Mouse (Mus musculus) liver, embryonic 13.5 days (tissue): ENCODE measurements around the gene Proser1. TPM values are rescaled to one million over a fixed set of nuclear protein-coding genes. Genes with fewer than 3 reads are reported as not detected.

ENCODE experiments used
- ATAC-seq: fragments of 200-750 bp; cut with Nextera tagmentation; 2 replicates; pipeline ENCODE4 v1.8.0; 2017; ENCODE audit warnings: low read depth, mild to moderate bottlenecking, moderate number of reproducible peaks, moderate library complexity
- DNase-seq: peaks from one replicate; pipeline ENCODE4 v3.0.0; 2022
- H3K27ac ChIP-seq: fragments of 300-500 bp; sonication (generic); 2 replicates; pipeline ENCODE4 v1.5.1; 2015; ENCODE audit warnings: moderate library complexity, mild to moderate bottlenecking, inconsistent platforms
- H3K27me3 ChIP-seq: fragments of 300-500 bp; sonication (generic); 2 replicates; pipeline ENCODE4 v1.6.1; 2015; ENCODE audit warnings: mild to moderate bottlenecking, inconsistent platforms
- H3K36me3 ChIP-seq: fragments of 300-500 bp; sonication (generic); 2 replicates; pipeline ENCODE4 v1.6.1; 2015; ENCODE audit warnings: mild to moderate bottlenecking, inconsistent platforms
- H3K4me1 ChIP-seq: fragments of 300-500 bp; sonication (generic); replicated peaks from 2 replicates; pipeline ENCODE4 v1.6.1; 2015; ENCODE audit warnings: inconsistent platforms
- H3K4me2 ChIP-seq: fragments of 300-500 bp; sonication (generic); 2 replicates; pipeline ENCODE4 v1.6.1; 2015; ENCODE audit warnings: inconsistent platforms, mild to moderate bottlenecking, moderate library complexity
- H3K4me3 ChIP-seq: fragments of 300-500 bp; sonication (generic); replicated peaks from 2 replicates; pipeline ENCODE4 v1.5.1; 2015; ENCODE audit warnings: mild to moderate bottlenecking, inconsistent platforms
- H3K9ac ChIP-seq: fragments of 300-500 bp; sonication (generic); 2 replicates; pipeline ENCODE4 v1.6.1; 2015; ENCODE audit warnings: mild to moderate bottlenecking, inconsistent platforms
- H3K9me3 ChIP-seq: fragments of 300-500 bp; sonication (generic); replicated peaks from 2 replicates; pipeline ENCODE4 v1.6.1; 2016; ENCODE audit warnings: inconsistent platforms
- WGBS: fragments of 180-500 bp; shearing (Covaris S2); methylation state at CpG from one replicate; pipeline ENCODE4 v1.1.7; 2015; ENCODE audit not compliant: insufficient replicate concordance; 5-methylcytosine and 5-hydroxymethylcytosine counted together
- polyA plus RNA-seq: library from polyadenylated mRNA; unstranded; fragments of >200 nt; fragmentation: Nextera tagmentation; extraction: Ambion mirVana; gene quantifications from 2 replicates; pipeline ENCODE4 v1.2.1, GENCODE M21; 2015

Proser1 gene
- polyA plus RNA-seq, 1 experiment from 2014 or later, result 4.9 TPM

DNA sequence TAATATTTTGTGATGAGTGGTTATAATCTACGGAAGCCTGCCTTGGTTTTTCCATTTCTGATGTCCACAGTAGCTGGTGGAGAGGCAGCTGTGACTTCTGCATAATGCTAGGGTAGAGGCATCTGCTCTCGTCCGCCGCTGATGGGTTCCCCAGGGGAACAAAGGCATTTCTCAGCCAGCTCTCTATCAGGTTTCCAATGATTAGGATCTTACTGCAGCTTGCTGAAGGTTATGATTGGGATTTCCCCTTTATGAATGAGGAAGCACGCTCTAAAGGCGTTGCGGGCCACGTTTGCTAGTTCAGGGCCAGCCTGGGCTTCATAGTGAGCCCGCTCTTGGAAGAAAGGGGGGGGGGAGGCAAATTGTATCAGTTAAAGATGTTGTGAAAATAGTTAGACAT lies 3.0 kb downstream of the Proser1 start:
- Histone ChIP-seq H3K9ac (no peak overlapping the region), H3K27me3 (no peaks in the 10 kb centered on the region), H3K9me3 (no peaks in the 10 kb centered on the region), H3K27ac (no peak overlapping the region), H3K4me1 (peaks cover 49% of the 10 kb centered on the region), H3K36me3 (peaks cover 34% of the 10 kb centered on the region), H3K4me3 (0 out of 2 replicates have a peak overlapping the region, but pooled peaks have one; percentile 4), H3K4me2 (peak overlapping the region; percentile 80)
- 54% methylated on average over 9 of the region's 9 CpGs for WGBS
- DNase-seq (no peak), ATAC-seq (no peak)

DNA sequence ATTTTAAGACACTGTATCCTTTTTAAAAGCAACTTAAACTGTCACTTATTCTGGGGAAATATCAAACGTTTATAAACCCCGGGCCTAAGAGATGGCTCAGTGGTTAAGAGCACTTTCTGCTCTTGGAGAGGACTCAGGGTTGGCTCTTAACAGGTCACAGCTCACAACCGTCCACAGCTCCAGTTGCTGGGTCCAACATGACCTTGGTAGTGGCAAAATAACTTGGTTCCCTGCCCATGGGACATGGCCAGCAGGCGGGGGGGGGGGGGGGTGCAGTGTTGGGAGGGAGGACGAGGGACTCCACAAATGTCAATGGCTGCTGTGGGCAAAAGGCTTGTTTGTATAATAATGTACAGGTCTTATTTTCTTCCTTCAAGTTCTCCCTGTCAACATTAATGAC lies 3.9 kb downstream of the Proser1 start:
- 61% methylated on average over 5 of the region's 5 CpGs for WGBS
- Histone ChIP-seq H3K36me3 (peaks cover 42% of the 10 kb centered on the region), H3K4me1 (peaks cover 44% of the 10 kb centered on the region), H3K4me2 (no peak overlapping the region), H3K4me3 (no peak overlapping the region), H3K9ac (no peak overlapping the region), H3K27ac (no peak overlapping the region), H3K27me3 (no peaks in the 10 kb centered on the region), H3K9me3 (no peaks in the 10 kb centered on the region)
- DNase-seq (no peak), ATAC-seq (no peak)

DNA sequence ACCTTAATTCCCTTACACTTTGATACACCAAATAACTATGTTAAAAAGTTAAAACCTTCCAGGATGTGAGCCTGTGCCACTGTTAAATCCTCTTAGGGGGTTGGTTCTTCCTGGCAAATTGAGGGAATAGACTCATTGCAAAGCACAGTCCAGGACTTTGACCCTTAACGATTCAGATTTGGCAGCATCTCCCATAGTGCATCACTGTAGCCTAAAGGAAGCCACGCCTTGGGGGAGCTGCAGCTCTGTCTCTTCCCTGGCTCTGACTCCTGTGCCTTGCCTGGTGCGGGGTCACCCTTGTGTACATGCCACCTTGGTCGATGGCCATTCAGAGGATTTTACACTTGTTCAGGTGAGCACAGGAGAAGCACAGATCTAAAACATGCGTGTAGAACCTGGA lies 6.2 kb downstream of the Proser1 start:
- H3K27me3 ChIP-seq, result no peaks in the 10 kb centered on the region
- H3K27ac ChIP-seq, result no peak overlapping the region
- H3K9me3 ChIP-seq, result no peaks in the 10 kb centered on the region
- H3K4me2 ChIP-seq, result no peak overlapping the region
- DNase-seq, result no peak
- H3K4me1 ChIP-seq, result peaks cover 38% of the 10 kb centered on the region
- ATAC-seq, result peak; percentile 52
- no peak overlapping the region for H3K9ac ChIP-seq
- WGBS, result 77% methylated on average over 5 of the region's 5 CpGs
- H3K4me3 ChIP-seq, result no peak overlapping the region
- peaks cover 65% of the 10 kb centered on the region for H3K36me3 ChIP-seq

DNA sequence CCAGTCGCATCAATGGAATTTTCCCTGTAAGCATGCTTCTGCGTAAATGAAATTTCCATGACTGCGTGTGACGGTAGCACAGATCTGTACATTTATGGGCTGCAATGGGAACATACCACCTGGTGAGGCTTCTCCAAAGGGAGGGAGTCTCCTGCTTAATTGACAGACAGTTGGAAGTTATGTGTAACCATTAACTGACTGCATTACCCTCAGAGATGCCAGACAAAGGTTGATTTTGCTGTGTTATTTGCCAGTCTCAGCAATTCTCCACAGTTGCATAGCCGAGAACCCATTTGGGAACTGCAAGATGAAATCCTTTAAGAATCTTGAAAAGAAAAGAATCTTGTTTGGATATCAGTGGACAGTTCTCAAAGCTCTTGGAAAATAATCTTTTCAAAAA lies 8.6 kb downstream of the Proser1 start:
- Histone ChIP-seq H3K27me3 (no peaks in the 10 kb centered on the region), H3K9ac (no peak overlapping the region), H3K9me3 (no peaks in the 10 kb centered on the region), H3K4me3 (no peak overlapping the region), H3K4me2 (no peak overlapping the region), H3K4me1 (peaks cover 19% of the 10 kb centered on the region), H3K27ac (no peak overlapping the region), H3K36me3 (peaks cover 81% of the 10 kb centered on the region)
- DNase-seq (no peak), ATAC-seq (no peak)
- WGBS, result 95% methylated on average over 5 of the region's 5 CpGs

DNA sequence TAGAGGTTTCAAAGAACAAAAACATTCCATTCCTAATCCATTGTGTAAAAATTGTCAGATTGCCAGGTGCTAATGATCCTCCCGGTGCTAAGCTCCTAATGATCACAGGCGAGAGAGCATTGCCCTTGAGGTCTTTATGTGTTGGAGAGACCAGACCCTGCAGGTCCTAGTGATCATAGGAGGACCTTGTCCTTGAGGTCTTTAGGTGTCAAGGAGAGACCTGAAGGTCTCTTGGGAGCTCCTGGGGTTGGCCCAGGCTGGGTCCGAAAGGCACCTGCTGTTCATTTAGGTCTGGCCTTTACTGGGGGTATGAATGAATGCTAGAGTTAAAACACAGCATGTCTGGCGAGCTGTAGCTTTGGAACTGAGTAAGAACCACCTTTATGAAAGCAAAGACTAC lies 10.7 kb downstream of the Proser1 start:
- H3K9ac ChIP-seq, result no peak overlapping the region
- 71% methylated on average over 4 of the region's 4 CpGs for WGBS
- DNase-seq (no peak), ATAC-seq (no peak)
- H3K36me3 ChIP-seq, result peaks cover 92% of the 10 kb centered on the region
- H3K4me1 ChIP-seq, result peaks cover 2% of the 10 kb centered on the region
- no peak overlapping the region for H3K4me3 ChIP-seq
- no peaks in the 10 kb centered on the region for H3K9me3 ChIP-seq
- no peak overlapping the region for H3K27ac ChIP-seq
- H3K4me2 ChIP-seq, result no peak overlapping the region
- no peaks in the 10 kb centered on the region for H3K27me3 ChIP-seq

DNA sequence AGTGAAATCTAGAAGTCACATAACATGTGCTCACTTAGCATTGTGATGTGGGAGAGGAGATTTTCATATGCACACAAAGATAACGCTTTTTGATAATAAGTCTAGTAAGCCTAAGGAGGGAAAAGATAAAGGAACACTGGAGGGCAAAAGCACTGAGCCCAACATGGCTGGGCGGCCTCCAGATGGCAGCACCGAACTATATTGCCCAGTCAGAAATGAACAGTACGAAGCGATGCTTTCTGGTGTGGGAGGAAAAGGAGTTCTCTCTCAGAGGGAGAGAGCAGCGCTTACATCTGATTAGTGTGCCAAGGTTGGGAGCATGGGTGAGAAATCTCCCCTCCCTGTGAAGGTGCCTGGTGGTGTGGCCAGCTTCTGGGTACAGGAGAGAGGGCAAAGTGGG lies 12.4 kb downstream of the Proser1 start:
- no peak overlapping the region for H3K4me2 ChIP-seq
- 57% methylated on average over 6 of the region's 6 CpGs for WGBS

DNA sequence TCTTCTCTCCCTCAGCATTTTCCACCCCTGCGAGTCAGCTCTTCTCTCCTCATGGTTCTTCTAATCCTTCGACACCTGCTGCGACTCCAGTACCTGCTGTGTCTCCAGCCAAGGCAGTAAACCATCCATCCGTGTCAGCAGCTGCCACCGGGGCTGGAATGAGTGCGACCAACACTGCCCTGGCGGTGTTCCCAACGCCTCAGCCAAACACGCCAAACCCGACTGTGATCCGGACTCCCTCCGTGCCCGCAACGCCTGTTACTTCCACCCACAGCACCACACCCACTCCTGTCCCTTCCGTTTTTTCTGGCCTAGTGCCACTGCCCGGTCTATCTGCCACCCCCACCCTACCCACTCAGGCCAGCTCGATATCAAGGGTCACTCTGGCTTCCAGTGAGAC lies 14.0 kb downstream of the Proser1 start:
- Histone ChIP-seq H3K9ac (no peak overlapping the region), H3K27ac (no peak overlapping the region), H3K4me1 (no peaks in the 10 kb centered on the region), H3K4me2 (no peak overlapping the region), H3K27me3 (no peaks in the 10 kb centered on the region), H3K4me3 (no peak overlapping the region), H3K36me3 (peaks cover 84% of the 10 kb centered on the region), H3K9me3 (no peaks in the 10 kb centered on the region)
- ATAC-seq (no peak), DNase-seq (no peak)
- 86% methylated on average over 17 of the region's 17 CpGs for WGBS

More for the DNA sequence above, 12.4 kb downstream of the Proser1 start:
- H3K27me3 ChIP-seq, result no peaks in the 10 kb centered on the region
- no peaks in the 10 kb centered on the region for H3K9me3 ChIP-seq
- DNase-seq, result no peak
- H3K36me3 ChIP-seq, result peaks cover 87% of the 10 kb centered on the region
- no peak overlapping the region for H3K9ac ChIP-seq
- peak; percentile 43; the same call in 1 of the 2 replicates for ATAC-seq
- no peaks in the 10 kb centered on the region for H3K4me1 ChIP-seq
- no peak overlapping the region for H3K4me3 ChIP-seq
- no peak overlapping the region for H3K27ac ChIP-seq

DNA sequence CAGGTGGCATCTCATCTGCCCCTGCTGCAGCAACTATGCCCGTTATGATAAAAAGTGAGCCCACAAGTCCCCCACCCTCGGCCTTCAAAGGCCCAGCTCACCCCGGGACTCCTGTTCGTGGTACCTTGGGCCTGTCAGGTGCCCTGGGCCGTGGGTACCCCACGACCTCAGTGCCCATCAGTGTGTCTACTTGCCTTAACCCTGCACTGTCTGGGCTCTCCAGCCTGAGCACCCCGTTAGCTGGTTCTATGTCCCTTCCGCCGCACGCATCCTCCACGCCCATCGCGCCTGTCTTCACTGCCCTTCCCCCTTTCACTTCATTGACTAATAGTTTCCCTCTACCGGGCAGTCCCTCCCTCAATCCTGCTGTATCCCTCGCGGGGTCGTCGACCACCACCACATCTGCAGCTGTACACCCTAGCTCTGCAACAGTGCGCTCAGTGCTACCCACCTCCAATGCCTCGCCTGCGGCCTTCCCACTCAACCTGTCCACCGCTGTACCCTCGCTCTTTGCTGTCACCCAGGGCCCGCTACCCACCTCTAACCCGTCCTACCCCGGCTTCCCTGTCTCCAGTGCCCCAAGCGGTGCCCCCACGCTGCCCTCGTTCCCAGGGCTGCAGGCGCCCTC lies 15.1 kb downstream of the Proser1 start:
- Histone ChIP-seq H3K4me3 (no peak overlapping the region), H3K27ac (no peak overlapping the region), H3K9ac (no peak overlapping the region), H3K9me3 (no peaks in the 10 kb centered on the region), H3K27me3 (no peaks in the 10 kb centered on the region), H3K4me1 (no peaks in the 10 kb centered on the region), H3K36me3 (peaks cover 73% of the 10 kb centered on the region), H3K4me2 (no peak overlapping the region)
- WGBS, result 87% methylated on average over 30 of the region's 30 CpGs
- ATAC-seq, result 0 out of 2 replicates have a peak, but pooled peaks have one; percentile 20
- DNase-seq, result no peak

DNA sequence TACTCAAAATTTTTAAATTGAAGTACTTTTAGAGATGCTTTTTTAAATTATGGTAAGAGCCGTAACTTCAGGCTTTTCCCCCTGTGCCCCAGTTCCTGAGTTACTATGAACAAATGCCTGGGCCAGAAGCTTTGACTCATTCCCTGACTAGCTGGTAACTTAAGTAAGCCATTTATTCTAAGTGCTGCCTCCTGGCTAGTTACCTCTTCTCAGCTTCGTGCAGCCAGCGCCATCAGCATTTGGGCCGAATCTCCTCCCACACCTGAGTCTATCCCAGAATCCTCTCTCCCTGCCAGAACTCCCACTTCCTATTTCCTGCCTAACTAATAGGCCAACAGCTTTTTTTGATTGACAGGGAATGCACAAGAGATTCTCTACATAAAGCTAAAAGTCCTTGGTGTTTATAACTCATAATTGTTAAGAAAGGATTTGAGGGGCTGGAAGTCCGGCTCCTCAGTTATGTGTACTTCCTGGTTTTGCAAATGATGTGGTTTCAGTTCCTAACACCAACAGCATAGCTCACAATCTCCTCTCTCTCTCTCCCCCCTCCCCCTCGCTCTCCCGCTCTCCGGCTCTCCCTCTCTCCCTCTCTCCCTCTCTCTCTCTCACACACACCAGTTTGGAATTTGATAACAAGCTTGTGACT lies 20.1 kb downstream of the Proser1 start:
- Histone ChIP-seq H3K4me2 (no peak overlapping the region), H3K9me3 (no peaks in the 10 kb centered on the region), H3K4me1 (peaks cover 15% of the 10 kb centered on the region), H3K27ac (no peak overlapping the region), H3K9ac (no peak overlapping the region), H3K27me3 (no peaks in the 10 kb centered on the region), H3K4me3 (no peak overlapping the region), H3K36me3 (peaks cover 28% of the 10 kb centered on the region)
- ATAC-seq (no peak), DNase-seq (no peak)
- 65% methylated on average over 8 of the region's 8 CpGs for WGBS

DNA sequence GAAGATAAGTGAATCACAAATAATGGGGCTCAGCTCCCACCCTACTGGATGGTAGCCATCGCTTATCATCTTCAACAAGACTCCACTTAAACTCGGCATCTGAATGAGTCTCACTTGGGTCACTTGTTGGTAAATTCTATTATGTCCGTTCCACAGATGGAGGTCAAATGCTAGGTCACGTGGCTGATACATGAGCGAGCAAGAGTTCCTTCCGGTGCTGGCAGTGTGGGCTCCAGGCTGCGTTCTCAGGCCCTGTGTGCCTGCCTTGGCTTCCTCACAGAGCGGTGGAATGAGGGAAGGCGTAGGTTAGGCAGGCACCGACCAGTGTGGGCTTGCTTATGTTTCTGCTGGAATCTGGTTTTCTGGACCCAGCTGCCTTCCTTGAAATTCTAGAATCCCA lies 23.1 kb downstream of the Proser1 start:
- Histone ChIP-seq H3K27ac (no peak overlapping the region; the same call in 1 of the 2 replicates), H3K27me3 (no peaks in the 10 kb centered on the region), H3K9me3 (no peaks in the 10 kb centered on the region), H3K4me2 (no peak overlapping the region), H3K9ac (no peak overlapping the region), H3K4me3 (no peak overlapping the region), H3K4me1 (peaks cover 15% of the 10 kb centered on the region), H3K36me3 (peaks cover 8% of the 10 kb centered on the region)
- no peak for ATAC-seq
- 60% methylated on average over 10 of the region's 10 CpGs for WGBS
- no peak for DNase-seq

DNA sequence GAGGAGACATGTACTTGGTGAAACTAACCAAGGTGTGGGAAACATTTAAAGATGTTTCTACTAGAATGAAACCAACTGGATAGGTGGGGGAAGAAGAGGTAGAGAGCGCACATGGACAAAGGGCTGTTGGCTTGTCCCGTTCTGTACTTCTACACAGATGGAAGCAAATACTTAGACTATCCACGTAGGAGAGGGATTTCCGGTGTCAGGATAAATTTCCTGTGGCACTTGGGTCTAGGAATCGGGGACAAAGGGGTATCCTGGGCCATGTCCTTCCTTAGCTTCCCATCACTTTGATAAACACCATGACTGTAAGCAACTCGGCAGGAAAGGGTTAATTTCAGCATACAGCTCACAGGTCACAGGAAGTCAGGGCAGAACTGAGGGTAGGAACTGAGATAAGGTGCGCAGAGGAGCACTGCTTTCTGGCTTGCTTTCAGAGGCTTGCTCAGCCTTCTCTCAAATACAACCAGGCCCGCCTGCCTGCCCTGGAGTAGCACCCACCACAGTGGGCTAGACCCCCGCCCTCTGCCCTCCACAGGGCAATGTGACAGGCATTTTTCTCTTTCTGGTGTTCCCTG lies 23.6 kb downstream of the Proser1 start:
- peak; percentile 51; the same call in 1 of the 2 replicates for ATAC-seq
- H3K4me3 ChIP-seq, result no peak overlapping the region
- H3K27me3 ChIP-seq, result no peaks in the 10 kb centered on the region
- DNase-seq, result no peak
- 29% methylated on average over 9 of the region's 9 CpGs for WGBS
- no peaks in the 10 kb centered on the region for H3K9me3 ChIP-seq
- no peak overlapping the region for H3K4me2 ChIP-seq
- no peak overlapping the region; the same call in 1 of the 2 replicates for H3K27ac ChIP-seq
- peaks cover 15% of the 10 kb centered on the region for H3K4me1 ChIP-seq
- no peak overlapping the region for H3K9ac ChIP-seq
- H3K36me3 ChIP-seq, result peaks cover 3% of the 10 kb centered on the region
